18 mouse cellular contexts compared by ENCODE assay signal in the genomic region with DNA sequence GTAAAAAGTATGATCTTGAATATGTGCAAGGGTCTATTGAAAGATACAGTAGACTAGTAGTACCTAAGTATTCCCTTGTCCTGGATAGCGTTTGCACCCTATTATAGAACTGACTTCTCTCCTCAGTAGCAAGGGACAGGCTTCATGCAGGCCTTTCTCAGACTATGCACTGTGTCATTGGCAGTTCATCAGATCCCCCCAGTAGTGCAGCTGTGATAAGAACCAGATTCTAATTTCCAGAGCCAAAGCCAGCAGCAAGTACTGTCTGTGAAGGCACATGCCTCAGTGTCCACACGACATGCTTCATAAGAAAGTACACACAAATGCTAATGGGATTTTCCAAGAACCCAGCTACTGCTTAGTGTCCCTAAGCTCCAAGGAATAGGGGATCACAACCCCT.
"Had no signal": no experiment of that assay in that cellular context is flagged by ENCODE, and none has a peak within 500 bp of the region (broad histone marks: within the 10 kb centered on the region; RNA-seq: fewer than 3 reads in every experiment).

No protein-coding gene starts in this region.

- H3K9me3 ChIP-seq: liver, embryonic 13.5 days; liver, embryonic 15.5 days; midbrain, embryonic 10.5 days; midbrain, embryonic 12.5 days; neural tube, embryonic 13.5 days; neural tube, embryonic 15.5 days had no signal

- ATAC-seq: liver, postnatal 0 days; midbrain, embryonic 16.5 days had no signal

- H3K4me2 ChIP-seq: liver, embryonic 11.5 days; liver, embryonic 13.5 days; liver, embryonic 15.5 days; midbrain, embryonic 12.5 days; neural tube, embryonic 13.5 days; neural tube, embryonic 15.5 days had no signal

- H3K9ac ChIP-seq: liver, embryonic 13.5 days; liver, embryonic 15.5 days; liver, postnatal 0 days; midbrain, embryonic 12.5 days; neural tube, embryonic 13.5 days; neural tube, embryonic 15.5 days had no signal

- H3K27ac ChIP-seq: liver, embryonic 13.5 days; liver, embryonic 15.5 days; midbrain, embryonic 10.5 days; midbrain, embryonic 12.5 days; neural tube, embryonic 13.5 days; neural tube, embryonic 15.5 days had no signal

- H3K27me3 ChIP-seq: liver, embryonic 13.5 days; liver, embryonic 15.5 days; midbrain, embryonic 12.5 days; neural tube, embryonic 13.5 days; neural tube, embryonic 15.5 days had no signal

- DNase-seq: liver, embryonic 13.5 days; liver, postnatal 0 days; midbrain, embryonic 14.5 days; retina, postnatal 1 day; right cerebral cortex, postnatal 25 days; right cerebral cortex, postnatal 4 days; spleen, adult 18-20 months; thymus, adult 18-20 months; thymus, postnatal 14 days; thymus, postnatal 36 days had no signal

- H3K4me1 ChIP-seq: liver, embryonic 13.5 days; liver, embryonic 15.5 days; midbrain, embryonic 10.5 days; midbrain, embryonic 12.5 days; neural tube, embryonic 15.5 days had no signal

- H3K36me3 ChIP-seq: liver, embryonic 13.5 days; liver, embryonic 15.5 days; midbrain, embryonic 10.5 days; midbrain, embryonic 12.5 days; neural tube, embryonic 13.5 days; neural tube, embryonic 15.5 days had no signal

- H3K4me3 ChIP-seq: liver, embryonic 13.5 days; liver, embryonic 15.5 days; midbrain, embryonic 10.5 days; midbrain, embryonic 12.5 days; myocyte; neural tube, embryonic 13.5 days; neural tube, embryonic 15.5 days had no signal
